Mouse (Mus musculus): ENCODE measurements around the gene Polr2i.

GRCm38 (mm10) chr7:30269641-30270040 is 37.9 kb downstream of the Polr2i start:
- no peak for TF ChIP-seq CTCF (IDR thresholded peaks at IDR 0.05)
- no peak for TF ChIP-seq EP300 (IDR thresholded peaks at IDR 0.05)

Data from lung, postnatal 0 days (tissue).